Mouse (Mus musculus) cerebellum, adult 2 months (tissue): ENCODE measurements around the gene Olfr1123. TPM values are rescaled to one million over a fixed set of nuclear protein-coding genes. Genes with fewer than 3 reads are reported as not detected.
"Not testable (repeated sequence)": the region's sequence is repeated elsewhere in the genome, so short reads cannot be mapped to it uniquely, and the experiment has no call there.

ENCODE experiments used
- DNase-seq, 2 experiments: peaks; one replicate each; pipeline ENCODE4 v3.0.0; 2021
- H3K27ac ChIP-seq: fragments of 200-500 bp; 2 replicates; pipeline ENCODE4 v1.5.1; 2012; ENCODE audit warnings: low read length, control low read depth, inconsistent platforms; ENCODE audit not compliant: insufficient read depth
- H3K27me3 ChIP-seq: fragments of 200-500 bp; 2 replicates; pipeline ENCODE4 v1.6.1; 2012; ENCODE audit warnings: inconsistent platforms, mild to moderate bottlenecking, low read length, moderate library complexity; ENCODE audit not compliant: control insufficient read depth, insufficient read depth
- H3K4me1 ChIP-seq: fragments of 200-500 bp; 2 replicates; pipeline ENCODE4 v1.6.1; 2011; ENCODE audit warnings: low read length; ENCODE audit not compliant: control insufficient read depth, insufficient read depth
- H3K4me3 ChIP-seq: fragments of 200-500 bp; replicated peaks from 2 replicates; pipeline ENCODE3; 2011; ENCODE audit warnings: mild to moderate bottlenecking, low read depth, low read length, control low read depth; ENCODE audit not compliant: insufficient read depth
- CTCF ChIP-seq: fragments of 200-500 bp; IDR thresholded peaks from 2 replicates; pipeline ENCODE4 v1.5.1; 2011; ENCODE audit warnings: low read depth, mild to moderate bottlenecking, control low read depth, low read length, moderate library complexity, borderline replicate concordance; ENCODE audit not compliant: insufficient read depth
- POLR2A ChIP-seq: fragments of 200-500 bp; IDR thresholded peaks from 2 replicates; pipeline ENCODE4 v1.6.1; 2011; ENCODE audit warnings: low read length, control low read depth, borderline replicate concordance; ENCODE audit not compliant: insufficient read depth
- WGBS: fragments of 180-500 bp; shearing (Covaris S2); methylation state at CpG from one replicate; pipeline ENCODE4 v1.1.7; 2018; 5-methylcytosine and 5-hydroxymethylcytosine counted together
- polyA plus RNA-seq: library from polyadenylated mRNA; depleted of rRNA; stranded (reverse); fragments of >200 nt; gene quantifications from 2 replicates; pipeline ENCODE4 v1.2.3, GENCODE M21; 2012; rRNA removed

Gene Olfr1123
- polyA plus RNA-seq, result not detected in 2 replicates

DNA sequence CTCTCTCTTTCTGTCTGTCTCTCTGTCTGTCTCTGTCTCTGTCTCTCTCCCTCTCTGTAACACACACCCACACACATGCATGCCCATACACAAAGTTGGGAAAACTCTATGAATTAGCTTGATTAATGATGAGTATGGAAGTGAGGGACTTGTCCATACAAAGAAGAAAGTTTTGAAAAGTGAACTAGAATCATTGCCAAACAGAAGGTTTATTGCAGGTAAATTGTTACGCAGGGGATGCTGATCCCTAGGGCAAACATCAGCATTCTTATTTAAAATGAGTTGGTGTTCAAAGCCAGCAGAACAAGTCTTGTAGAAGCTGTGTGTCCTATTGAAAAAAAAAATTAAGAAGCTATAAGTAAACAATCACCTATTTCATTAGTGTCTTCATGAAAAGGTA lies at the start of gene Olfr1123:
Olfr1123 (plus strand) TSS at position 301 of the 400 bp plus-strand sequence.
- WGBS, result 83% methylated on average over 1 of the region's 1 CpGs
- TF ChIP-seq CTCF (no peak), POLR2A (no peak)
- Histone ChIP-seq H3K27me3 (no peaks in the 10 kb centered on the region), H3K4me3 (no peak within 1 kb of the TSS), H3K4me1 (no peaks in the 10 kb centered on the region), H3K27ac (no peak within 1 kb of the TSS)
- DNase-seq, result no peak

DNA sequence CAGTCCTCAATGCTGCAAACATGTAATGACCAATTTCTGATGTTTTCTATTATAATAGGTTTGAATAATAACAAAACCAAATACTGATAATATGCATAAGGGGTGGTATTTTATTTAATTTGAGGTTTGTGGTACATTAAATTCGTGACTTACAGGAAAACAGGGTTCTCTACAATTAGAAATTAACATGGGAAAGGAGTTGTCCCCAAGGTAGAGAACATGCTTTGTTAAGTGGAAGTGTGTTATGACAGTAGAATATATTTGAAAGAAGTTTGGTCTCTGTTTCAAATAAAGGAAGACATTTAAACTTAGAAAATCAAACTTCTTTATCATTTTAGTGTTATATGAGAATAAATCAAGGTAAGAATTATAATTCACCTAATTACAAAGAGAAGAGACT lies 46.8 kb upstream of the Olfr1123 start, which contains the start of gene Olfr1121:
Olfr1121 (plus strand) TSS at position 301 of the 400 bp plus-strand sequence.
- TF ChIP-seq POLR2A, result no peak
- TF ChIP-seq CTCF, result no peak
- 93% methylated on average over 1 of the region's 1 CpGs for WGBS
- Histone ChIP-seq H3K27me3 (no peaks in the 10 kb centered on the region), H3K4me1 (no peaks in the 10 kb centered on the region; the same call in 1 of the 2 replicates), H3K27ac (no peak within 1 kb of the TSS), H3K4me3 (no peak within 1 kb of the TSS)
- no peak for DNase-seq

DNA sequence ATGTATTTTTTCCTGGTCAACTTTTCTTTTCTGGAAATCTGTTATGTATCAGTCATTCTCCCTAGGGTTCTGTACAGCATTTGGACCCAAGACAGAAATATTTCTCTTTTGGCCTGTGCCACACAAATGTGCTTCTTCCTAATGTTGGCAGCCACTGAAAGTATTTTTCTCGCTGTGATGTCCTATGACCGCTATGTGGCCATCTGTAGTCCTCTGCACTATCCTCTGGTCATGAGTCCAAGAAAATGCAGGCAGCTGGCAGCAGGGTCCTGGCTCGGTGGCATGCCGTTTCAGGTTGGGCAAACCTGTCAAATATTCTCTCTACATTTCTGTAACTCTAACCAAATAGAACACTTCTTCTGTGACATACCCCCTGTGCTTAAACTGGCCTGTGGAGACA lies 44.7 kb upstream of the Olfr1123 start:
- 9% methylated on average over 4 of the region's 4 CpGs for WGBS
- H3K4me1 ChIP-seq, result no peaks in the 10 kb centered on the region; the same call in 1 of the 2 replicates
- no peak for TF ChIP-seq CTCF
- no peak for TF ChIP-seq POLR2A
- no peak overlapping the region for H3K4me3 ChIP-seq
- H3K27me3 ChIP-seq, result no peaks in the 10 kb centered on the region; the same call in 1 of the 2 replicates
- H3K27ac ChIP-seq, result no peak overlapping the region
- DNase-seq, result peak; percentile 71 to 84

DNA sequence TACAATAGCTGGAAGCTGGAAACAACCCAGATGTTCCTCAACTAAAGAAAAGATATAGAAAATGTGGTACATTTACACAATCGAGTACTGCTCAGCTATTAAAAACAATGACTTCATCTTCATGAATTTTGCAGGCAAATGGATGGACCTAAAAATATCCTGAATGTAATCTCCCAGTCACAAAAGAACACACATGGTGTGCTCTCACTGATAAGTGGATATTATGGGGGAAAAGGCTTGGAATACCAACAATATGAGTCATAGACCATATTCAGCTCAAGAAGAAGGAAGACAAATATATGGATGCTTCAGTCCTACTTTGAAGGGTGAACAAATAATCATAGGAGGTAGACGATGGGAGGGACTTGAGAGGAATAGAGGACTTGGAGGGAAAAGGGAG lies 32.5 kb upstream of the Olfr1123 start:
- no peak for DNase-seq

DNA sequence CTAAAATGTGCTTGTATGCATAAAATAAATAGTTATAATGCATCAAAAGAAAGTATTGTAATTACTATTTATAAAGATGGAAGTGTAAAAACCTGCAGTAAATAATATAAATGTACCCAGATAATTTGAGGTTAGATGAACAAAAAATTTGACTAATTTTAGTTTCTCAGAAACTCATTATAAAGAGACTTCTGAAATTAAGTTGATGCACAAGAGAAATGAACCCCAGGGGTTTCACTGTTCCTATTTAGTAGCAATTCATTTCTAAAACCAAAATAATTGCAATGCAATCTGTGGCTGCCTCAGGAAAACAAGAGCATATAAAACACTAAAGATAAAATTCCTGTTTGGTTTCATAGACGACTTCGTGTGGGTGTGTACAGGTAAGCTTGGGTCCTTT lies 30.9 kb upstream of the Olfr1123 start, which contains the start of gene Olfr1122:
Olfr1122 (plus strand) TSS at position 301 of the 400 bp plus-strand sequence.
- DNase-seq, result no peak
- H3K4me3 ChIP-seq, result no peak within 1 kb of the TSS
- H3K27ac ChIP-seq, result no peak within 1 kb of the TSS
- H3K4me1 ChIP-seq, result no peaks in the 10 kb centered on the region
- TF ChIP-seq POLR2A (no peak), CTCF (no peak)
- 94% methylated on average over 2 of the region's 2 CpGs for WGBS
- H3K27me3 ChIP-seq, result no peaks in the 10 kb centered on the region

More for the DNA sequence above, 32.5 kb upstream of the Olfr1123 start:
- WGBS, result 82% methylated on average over 2 of the region's 2 CpGs
- no peaks in the 10 kb centered on the region for H3K27me3 ChIP-seq
- no peaks in the 10 kb centered on the region for H3K4me1 ChIP-seq
- TF ChIP-seq POLR2A, result no peak
- no peak for TF ChIP-seq CTCF
- H3K4me3 ChIP-seq, result no peak overlapping the region
- no peak overlapping the region for H3K27ac ChIP-seq

DNA sequence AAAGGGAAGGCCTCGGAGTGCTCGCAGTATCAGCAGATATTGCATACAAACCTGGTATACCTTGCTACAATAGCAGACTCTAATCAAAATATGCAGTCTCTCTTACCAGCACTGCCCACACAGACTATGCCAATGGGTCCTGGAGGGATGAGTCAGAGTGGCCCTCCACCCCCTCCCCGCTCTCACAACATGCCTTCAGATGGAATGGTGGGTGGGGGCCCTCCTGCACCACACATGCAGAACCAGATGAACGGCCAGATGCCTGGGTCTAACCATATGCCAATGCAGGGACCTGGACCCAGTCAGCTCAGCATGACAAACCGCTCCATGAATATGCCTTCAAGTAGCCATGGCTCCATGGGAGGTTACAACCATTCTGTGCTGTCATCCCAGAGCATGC lies 22.8 kb upstream of the Olfr1123 start:
- not testable (repeated sequence) for H3K4me3 ChIP-seq, DNase-seq, H3K27me3 ChIP-seq, H3K4me1 ChIP-seq, H3K27ac ChIP-seq
- WGBS, result 86% methylated on average over 5 of the region's 5 CpGs

DNA sequence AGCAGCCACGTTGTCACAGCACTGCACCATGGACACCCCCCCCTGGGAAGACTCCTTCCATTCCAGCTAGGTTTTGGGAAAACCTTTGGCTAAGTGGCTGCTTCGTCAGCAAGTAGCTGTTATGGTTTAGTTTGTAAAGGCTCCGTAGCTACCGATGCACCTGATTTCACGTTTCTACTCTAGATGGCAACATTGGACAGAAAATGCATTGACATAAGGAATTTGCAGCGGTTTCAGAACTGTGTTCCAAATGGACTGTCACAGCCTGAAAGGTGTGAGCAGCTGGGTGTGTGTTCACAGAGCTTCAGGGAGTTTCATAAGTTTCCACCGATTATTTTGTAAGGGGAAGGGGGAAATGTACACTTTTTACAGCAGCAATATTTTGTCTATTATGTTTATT lies 21.7 kb upstream of the Olfr1123 start:
- H3K4me3 ChIP-seq, H3K27ac ChIP-seq, H3K27me3 ChIP-seq, DNase-seq, H3K4me1 ChIP-seq: not testable (repeated sequence)
- 80% methylated on average over 7 of the region's 7 CpGs for WGBS

DNA sequence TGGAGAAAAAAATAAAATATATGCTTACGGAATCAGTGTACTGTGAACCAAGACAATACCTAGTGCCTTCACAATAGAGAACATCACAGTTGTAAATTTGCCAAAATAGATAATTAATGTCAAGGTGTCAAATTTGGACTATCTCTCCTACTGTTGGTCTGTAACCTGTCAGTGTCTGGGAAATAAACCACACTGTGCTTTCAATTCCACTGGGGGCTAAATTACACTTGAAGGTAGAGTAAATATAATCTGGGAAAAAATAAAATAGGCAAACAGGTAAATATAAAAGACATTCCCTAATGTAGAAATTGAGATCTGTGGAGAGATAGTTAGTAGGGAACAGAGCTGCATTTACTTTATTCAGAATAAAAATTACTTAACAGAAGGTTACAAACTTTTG lies 13.5 kb downstream of the Olfr1123 start, which contains the start of gene Olfr1124:
Olfr1124 (plus strand) TSS at position 301 of the 400 bp plus-strand sequence.
- H3K4me1 ChIP-seq, result no peaks in the 10 kb centered on the region
- H3K27ac ChIP-seq, result no peak within 1 kb of the TSS
- TF ChIP-seq CTCF (no peak), POLR2A (no peak)
- H3K4me3 ChIP-seq, result no peak within 1 kb of the TSS
- DNase-seq, result no peak
- no peaks in the 10 kb centered on the region for H3K27me3 ChIP-seq
- 93% methylated on average over 1 of the region's 1 CpGs for WGBS
